Mouse (Mus musculus) limb, embryonic 10.5 days (tissue): ENCODE results near the gene Rangrf. TPM values are rescaled to one million over a fixed set of nuclear protein-coding genes. Genes with fewer than 3 reads are reported as not detected.
A peak's percentile ranks its signal among the peaks of the same experiment; 100 is the strongest.
"Not testable (repeated sequence)": the region's sequence is repeated elsewhere in the genome, so short reads cannot be mapped to it uniquely, and the experiment has no call there.

Experiments
- DNase-seq: peaks from one replicate; pipeline ENCODE4 v3.0.0-alpha.2; 2017; ENCODE audit warnings: low spot score
- H3K27ac ChIP-seq: fragments of 300-500 bp; sonication (generic); 2 replicates; pipeline ENCODE4 v1.5.1; 2016; ENCODE audit warnings: mild to moderate bottlenecking
- H3K27me3 ChIP-seq: fragments of 300-500 bp; sonication (generic); 2 replicates; pipeline ENCODE4 v1.6.1; 2016; ENCODE audit warnings: low read depth, mild to moderate bottlenecking; ENCODE audit not compliant: poor library complexity, severe bottlenecking
- H3K36me3 ChIP-seq: fragments of 300-500 bp; sonication (generic); 2 replicates; pipeline ENCODE4 v1.6.1; 2016; ENCODE audit warnings: mild to moderate bottlenecking, moderate library complexity
- H3K4me1 ChIP-seq: fragments of 300-500 bp; sonication (generic); 2 replicates; pipeline ENCODE4 v1.6.1; 2016
- H3K4me3 ChIP-seq: fragments of 300-500 bp; sonication (generic); 2 replicates; pipeline ENCODE4 v1.5.1; 2016; ENCODE audit warnings: mild to moderate bottlenecking, moderate library complexity
- H3K9me3 ChIP-seq: fragments of 300-500 bp; sonication (generic); replicated peaks from 2 replicates; pipeline ENCODE4 v1.6.1; 2016; ENCODE audit warnings: mild to moderate bottlenecking
- WGBS: fragments of 180-500 bp; shearing (Covaris S2); methylation state at CpG from one replicate; pipeline ENCODE4 v1.1.7; 2016; 5-methylcytosine and 5-hydroxymethylcytosine counted together
- polyA plus RNA-seq: library from polyadenylated mRNA; unstranded; fragments of >200 nt; fragmentation: Nextera tagmentation; extraction: Ambion mirVana; gene quantifications from 2 replicates; pipeline ENCODE4 v1.2.1, GENCODE M21; 2016

Gene Rangrf
- polyA plus RNA-seq = 88.6 and 115 TPM in 2 replicates

- Histone ChIP-seq H3K4me1 (peaks cover 22% of the 10 kb centered on the region), H3K36me3 (peaks cover 10% of the 10 kb centered on the region; the same call in 1 of the 2 replicates), H3K4me3 (peak within 1 kb of the TSS; percentile 60), H3K27me3 (no peaks in the 10 kb centered on the region), H3K27ac (0 out of 2 replicates have a peak within 1 kb of the TSS, but pooled peaks have one; percentile 58), H3K9me3 (no peaks in the 10 kb centered on the region)
- DNase-seq = no peak
- 85% methylated on average over 7 of the region's 7 CpGs for WGBS
Measured at GRCm38 (mm10) chr11:68975085-68975484, at the start of gene Rangrf. Gene Rangrf (minus strand): TSS chr11:68975185.

- no peak for DNase-seq
- Histone ChIP-seq H3K27me3 (no peaks in the 10 kb centered on the region), H3K4me1 (peaks cover 9% of the 10 kb centered on the region), H3K27ac (no peak overlapping the region), H3K36me3 (peaks cover 64% of the 10 kb centered on the region), H3K9me3 (no peaks in the 10 kb centered on the region), H3K4me3 (no peak overlapping the region)
Measured at GRCm38 (mm10) chr11:69020691-69021090, 45.7 kb upstream of the Rangrf start.

DNA sequence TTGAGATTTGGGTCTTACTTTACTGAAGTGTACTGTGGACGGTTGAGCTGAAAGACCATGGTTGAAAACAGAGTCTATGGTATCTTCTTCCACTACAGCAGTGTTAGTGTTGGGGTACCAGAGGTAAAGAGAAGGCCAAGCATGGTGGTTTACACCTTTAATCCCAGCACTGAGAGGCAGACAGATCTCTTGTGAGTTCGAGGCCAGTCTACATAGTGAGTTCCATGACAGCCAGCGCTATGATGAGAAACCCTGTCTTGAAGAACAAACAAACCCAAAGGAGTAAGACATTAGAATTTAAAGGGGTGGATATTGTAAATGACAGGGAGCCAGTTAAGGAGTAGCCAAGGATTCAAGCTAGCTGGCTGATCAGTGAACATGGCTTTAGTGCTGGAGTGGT is 41.8 kb upstream of the Rangrf start:
- peak overlapping the region; percentile 69 for H3K4me3 ChIP-seq
- 70% methylated on average over 3 of the region's 3 CpGs for WGBS
- peaks cover 25% of the 10 kb centered on the region for H3K36me3 ChIP-seq
- no peaks in the 10 kb centered on the region for H3K9me3 ChIP-seq
- H3K27ac ChIP-seq = peak overlapping the region; percentile 99
- H3K4me1 ChIP-seq = peaks cover 16% of the 10 kb centered on the region
- no peak for DNase-seq
- H3K27me3 ChIP-seq = no peaks in the 10 kb centered on the region

DNA sequence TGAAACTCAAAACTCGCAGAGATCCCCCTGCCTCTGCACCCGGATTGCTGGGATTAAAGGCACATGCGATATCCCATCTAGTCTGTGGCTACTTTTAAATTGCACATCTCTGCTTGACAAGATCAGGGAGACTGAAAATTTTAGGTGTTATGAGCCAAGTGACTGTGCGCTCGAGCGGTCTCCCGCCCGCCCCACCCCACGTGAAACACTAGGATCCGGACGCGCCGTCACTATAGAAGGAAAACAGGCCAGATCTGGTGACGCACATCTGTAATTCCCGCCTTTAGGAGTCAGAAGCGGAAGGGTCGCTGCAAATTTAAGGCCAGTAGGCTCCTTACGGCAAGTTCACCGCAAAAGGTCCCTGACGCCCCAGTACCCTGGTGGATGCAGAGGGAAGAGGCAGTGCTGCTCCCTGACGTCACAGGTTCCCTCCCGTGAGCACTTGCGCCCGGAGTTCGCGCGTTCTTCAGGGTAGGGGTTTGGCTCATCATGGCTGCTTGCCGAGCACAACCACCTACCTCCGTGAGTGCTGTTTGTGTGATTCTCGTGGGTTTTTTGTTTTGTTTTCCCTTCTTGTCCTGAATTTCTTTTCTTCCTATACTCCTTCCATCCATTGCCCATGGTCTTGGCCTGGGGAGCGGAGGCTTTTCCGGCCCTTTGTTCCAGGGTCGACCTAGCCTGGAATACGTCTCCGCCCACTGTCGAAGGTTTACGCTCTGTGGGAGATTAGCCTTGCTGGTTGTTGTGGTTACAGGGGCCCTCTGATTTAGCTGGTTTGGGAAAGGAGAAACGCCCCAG is 40.9 kb upstream of the Rangrf start, which contains the start of gene Ctc1:
Gene Ctc1, plus strand, starts transcription at position 268 of the 798 bp plus-strand sequence.
- Histone ChIP-seq H3K27me3 (no peaks in the 10 kb centered on the region), H3K4me1 (peaks cover 24% of the 10 kb centered on the region), H3K9me3 (no peaks in the 10 kb centered on the region), H3K27ac (peak within 1 kb of the TSS; percentile 99), H3K36me3 (peaks cover 16% of the 10 kb centered on the region), H3K4me3 (peak within 1 kb of the TSS; percentile 69)
- peak; percentile 94 for DNase-seq
- 4% methylated on average over 38 of the region's 38 CpGs for WGBS

DNA sequence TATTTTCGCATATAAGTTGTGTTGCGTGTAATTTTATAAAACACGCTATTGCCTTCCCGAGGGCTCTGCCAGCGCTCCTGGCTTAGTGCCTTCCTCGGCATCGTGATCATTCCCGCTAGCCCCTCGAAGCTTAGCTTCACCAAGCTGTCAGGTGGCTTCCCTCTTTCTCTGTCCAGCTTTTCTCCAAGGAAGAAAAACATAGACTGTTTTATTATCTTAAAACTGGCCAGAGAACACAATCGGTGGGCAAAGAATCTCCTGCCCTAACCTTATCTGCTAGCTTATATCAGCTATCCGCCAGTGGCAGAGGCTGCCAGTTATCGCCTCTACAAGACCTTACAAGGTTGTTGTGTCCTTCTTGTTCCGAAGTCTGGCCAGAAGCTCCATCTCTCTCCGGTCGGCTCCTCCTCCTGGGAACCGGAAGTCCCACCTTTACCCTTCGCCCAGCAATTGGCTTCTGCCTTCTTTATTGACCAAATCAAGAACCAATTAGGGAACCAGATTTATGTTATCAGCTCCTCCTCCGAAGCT is 37.2 kb upstream of the Rangrf start:
- WGBS = 2% methylated on average over 18 of the region's 18 CpGs
- peak; percentile 84 for DNase-seq
- 0 out of 2 replicates have a peak, but pooled peaks cover under 1% of the 10 kb centered on the region for H3K36me3 ChIP-seq
- peak overlapping the region; percentile 63 for H3K4me3 ChIP-seq
- no peaks in the 10 kb centered on the region for H3K9me3 ChIP-seq
- no peaks in the 10 kb centered on the region for H3K27me3 ChIP-seq
- peaks cover 31% of the 10 kb centered on the region for H3K4me1 ChIP-seq
- H3K27ac ChIP-seq = peak overlapping the region; percentile 85

GRCm38 (mm10) chr11:69011445-69011844 is 36.5 kb upstream of the Rangrf start:
- DNase-seq, H3K27me3 ChIP-seq, H3K36me3 ChIP-seq, H3K27ac ChIP-seq, H3K9me3 ChIP-seq: not testable (repeated sequence)
- 77% methylated on average over 2 of the region's 2 CpGs for WGBS
- Histone ChIP-seq H3K4me3 (peak overlapping the region; percentile 63), H3K4me1 (peaks cover 26% of the 10 kb centered on the region)

DNA sequence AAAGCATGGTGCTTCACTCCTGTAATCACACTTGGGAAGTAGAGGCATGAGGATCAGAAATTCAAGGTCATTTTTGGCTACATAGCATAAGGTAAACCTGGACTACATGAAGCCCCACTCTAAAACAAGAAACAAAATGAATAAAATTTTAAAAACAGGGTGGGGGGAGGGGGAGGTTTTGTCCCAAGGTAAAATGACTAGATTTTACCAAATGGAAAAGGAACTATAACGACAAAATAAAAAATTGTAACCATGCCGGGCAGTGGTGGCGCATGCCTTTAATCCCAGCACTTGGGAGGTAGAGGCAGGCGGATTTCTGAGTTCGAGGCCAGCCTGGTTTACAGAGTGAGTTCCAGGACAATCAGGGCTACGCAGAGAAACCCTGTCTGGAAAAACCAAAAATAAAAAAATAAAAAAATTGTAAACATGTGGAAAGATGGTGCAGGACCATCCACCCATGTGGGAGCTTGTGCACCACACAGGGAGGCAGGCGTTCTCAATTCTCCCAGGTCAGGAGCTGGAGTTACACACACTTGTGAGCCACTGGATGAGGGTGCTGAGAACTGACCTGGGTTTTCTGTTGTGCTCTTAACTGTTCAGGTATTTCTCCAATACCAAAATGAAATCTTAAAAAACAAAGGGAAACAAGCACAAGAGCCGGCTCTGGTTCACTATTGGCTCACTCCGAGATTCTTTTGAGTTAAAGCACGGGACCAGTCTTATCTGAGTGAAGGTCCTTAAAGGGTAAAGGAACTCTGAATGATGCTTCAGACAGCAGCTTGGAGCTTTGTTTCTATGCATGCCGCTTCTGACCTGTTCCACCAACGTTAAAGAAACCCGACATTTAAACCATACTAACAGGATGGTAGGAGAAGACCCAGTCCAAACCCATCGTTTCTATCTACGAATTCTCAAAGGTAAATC is 35.7 kb upstream of the Rangrf start:
- Histone ChIP-seq H3K9me3 (no peaks in the 10 kb centered on the region), H3K27me3 (no peaks in the 10 kb centered on the region), H3K4me3 (peak overlapping the region; percentile 63; the same call in 1 of the 2 replicates), H3K27ac (no peak overlapping the region), H3K4me1 (peaks cover 25% of the 10 kb centered on the region), H3K36me3 (peaks cover 8% of the 10 kb centered on the region)
- WGBS = 91% methylated on average over 15 of the region's 15 CpGs
- DNase-seq = no peak

DNA sequence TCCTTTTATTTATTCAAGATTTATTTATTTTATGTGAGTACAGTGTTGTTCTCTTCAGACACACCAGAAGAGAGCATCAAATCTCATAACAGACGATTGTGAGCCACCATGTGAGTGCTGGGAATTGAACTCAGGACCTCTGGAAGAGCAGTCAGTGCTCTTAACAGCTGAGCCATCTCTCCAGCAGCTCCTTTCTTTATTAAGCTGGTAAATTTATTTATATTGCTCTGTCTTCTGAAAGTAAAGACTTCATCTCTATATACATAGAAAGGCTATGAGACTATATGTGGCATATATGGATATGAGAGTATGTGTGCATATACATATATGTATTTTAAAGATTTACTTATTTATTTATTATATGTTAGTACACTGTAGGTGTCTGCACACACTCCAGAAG is 34.5 kb upstream of the Rangrf start:
- Histone ChIP-seq H3K36me3 (peaks cover 20% of the 10 kb centered on the region), H3K9me3 (no peaks in the 10 kb centered on the region), H3K27me3 (no peaks in the 10 kb centered on the region), H3K4me3 (no peak overlapping the region), H3K27ac (no peak overlapping the region), H3K4me1 (peaks cover 25% of the 10 kb centered on the region)
- WGBS = 90% methylated on average over 1 of the region's 1 CpGs
- DNase-seq = no peak

DNA sequence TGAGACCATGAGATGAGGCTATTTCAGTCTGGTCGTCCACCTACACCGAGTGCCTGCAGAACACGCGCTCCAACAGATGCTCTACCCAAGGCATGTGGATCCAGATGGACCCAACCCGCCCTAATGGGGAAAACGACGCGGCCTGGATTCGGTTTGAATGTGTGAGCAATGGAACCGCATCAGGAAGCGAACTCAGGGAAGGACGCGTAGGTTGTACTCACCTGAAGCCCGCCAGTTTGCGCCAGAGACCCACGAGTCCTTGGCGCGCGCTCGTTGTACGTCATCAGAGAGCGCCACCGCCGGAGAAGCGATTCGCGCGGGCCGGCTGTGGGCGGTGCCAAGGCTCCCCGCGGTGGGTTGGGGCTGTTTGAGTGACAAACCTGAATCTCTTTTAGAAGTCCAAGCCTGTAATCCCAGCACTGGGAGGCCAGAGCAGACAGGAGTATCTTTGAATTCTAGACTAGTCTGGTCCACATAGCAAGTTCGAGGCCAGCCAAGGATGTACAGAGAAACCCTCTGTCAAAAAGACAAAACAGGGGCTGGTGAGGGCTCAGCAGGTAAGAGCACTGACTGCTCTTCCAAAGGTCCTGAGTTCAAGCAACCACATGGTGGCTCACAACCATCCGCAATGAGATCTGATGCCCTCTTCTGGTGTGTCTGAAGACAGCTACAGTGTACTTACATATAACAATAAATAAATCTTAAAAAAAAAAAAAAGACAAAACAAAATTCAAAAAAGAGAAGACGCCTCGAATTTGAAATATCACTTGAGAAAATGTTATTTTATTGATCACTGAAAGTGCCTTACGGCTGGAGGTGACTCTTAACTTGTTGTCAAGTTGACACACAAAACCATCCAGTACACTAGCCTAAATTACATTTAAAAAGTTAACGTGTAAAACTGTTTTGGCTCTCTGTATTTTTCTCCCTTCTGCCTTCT is 33.5 kb upstream of the Rangrf start, which contains the start of gene Pfas:
Gene Pfas, minus strand, starts transcription at position 279 of the 940 bp plus-strand sequence.
- WGBS = 10% methylated on average over 38 of the region's 38 CpGs
- peak within 1 kb of the TSS; percentile 86 for H3K27ac ChIP-seq
- H3K9me3 ChIP-seq = no peaks in the 10 kb centered on the region
- H3K36me3 ChIP-seq = peaks cover 28% of the 10 kb centered on the region
- no peaks in the 10 kb centered on the region for H3K27me3 ChIP-seq
- DNase-seq = peak; percentile 98
- peaks cover 25% of the 10 kb centered on the region for H3K4me1 ChIP-seq
- H3K4me3 ChIP-seq = peak within 1 kb of the TSS; percentile 75

- not testable (repeated sequence) for DNase-seq, H3K9me3 ChIP-seq, H3K4me3 ChIP-seq, H3K27me3 ChIP-seq, H3K27ac ChIP-seq
- H3K4me1 ChIP-seq = peaks cover 17% of the 10 kb centered on the region
- H3K36me3 ChIP-seq = peaks cover 47% of the 10 kb centered on the region
Measured at GRCm38 (mm10) chr11:69006575-69006974, 31.6 kb upstream of the Rangrf start.

DNA sequence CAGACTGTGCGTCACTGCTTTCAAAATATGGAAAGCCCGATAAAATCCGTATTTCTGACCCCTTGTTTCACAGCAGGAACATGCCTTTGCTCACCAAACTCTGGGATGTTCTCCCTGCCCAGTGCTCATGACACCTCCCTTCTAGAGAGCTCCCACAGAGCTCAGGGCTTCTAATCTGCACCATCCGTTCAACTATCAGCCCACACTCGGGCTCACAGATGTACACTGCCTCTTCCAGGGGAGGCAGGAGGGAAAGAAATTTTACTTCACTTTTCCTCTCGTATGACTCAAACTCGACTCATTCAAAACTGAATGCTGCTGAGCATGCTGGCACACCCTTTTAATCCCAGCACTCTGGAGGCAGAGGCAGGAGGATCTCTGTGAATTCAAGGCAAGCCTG is 30.2 kb upstream of the Rangrf start:
- Histone ChIP-seq H3K36me3 (peaks cover 61% of the 10 kb centered on the region), H3K4me1 (peaks cover 10% of the 10 kb centered on the region; the same call in 1 of the 2 replicates), H3K27me3 (no peaks in the 10 kb centered on the region), H3K4me3 (no peak overlapping the region), H3K27ac (no peak overlapping the region), H3K9me3 (no peaks in the 10 kb centered on the region)
- 91% methylated on average over 7 of the region's 7 CpGs for WGBS
- DNase-seq = no peak

DNA sequence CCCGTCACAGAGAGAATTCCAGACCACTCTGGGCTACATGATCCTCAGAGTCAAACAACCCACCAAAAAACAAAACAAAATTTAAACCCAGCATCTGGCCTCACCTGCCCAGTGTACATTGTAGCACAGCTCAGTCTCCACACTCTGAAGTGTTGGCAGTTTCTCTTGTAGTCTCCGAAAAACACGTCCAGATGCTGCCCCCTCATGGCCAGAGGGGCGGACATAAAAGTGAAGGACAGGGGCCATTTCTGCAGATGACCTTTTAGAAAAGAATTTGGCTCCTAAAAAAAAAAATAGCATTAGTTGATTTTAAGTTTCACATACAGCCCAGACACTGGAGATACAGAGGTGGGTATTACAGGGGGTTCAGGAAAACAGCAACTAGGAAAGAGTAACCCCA is 28.6 kb upstream of the Rangrf start:
- WGBS = 67% methylated on average over 4 of the region's 4 CpGs
- Histone ChIP-seq H3K36me3 (peaks cover 77% of the 10 kb centered on the region), H3K27me3 (no peaks in the 10 kb centered on the region), H3K4me3 (no peak overlapping the region), H3K27ac (no peak overlapping the region), H3K9me3 (no peaks in the 10 kb centered on the region), H3K4me1 (peaks cover 10% of the 10 kb centered on the region; the same call in 1 of the 2 replicates)
- DNase-seq = no peak
